ENCODE assay signal across 13 mouse cellular contexts in genomic region chr10:81623441-81623840, GRCm38 (mm10). TPM values are rescaled to one million over a fixed set of nuclear protein-coding genes. Genes with fewer than 3 reads are reported as not detected.
"Had no signal": no experiment of that assay in that cellular context is flagged by ENCODE, and none has a peak within 500 bp of the region (broad histone marks: within the 10 kb centered on the region; RNA-seq: fewer than 3 reads in every experiment).

No protein-coding gene starts in this region.

- ATAC-seq: midbrain, embryonic 15.5 days had no signal

- H3K27me3 ChIP-seq: limb, embryonic 12.5 days; lung, embryonic 15.5 days; midbrain, embryonic 15.5 days; neural tube, embryonic 12.5 days had no signal

- H3K9me3 ChIP-seq: limb, embryonic 12.5 days; lung, embryonic 15.5 days; midbrain, embryonic 15.5 days; neural tube, embryonic 12.5 days had no signal

- H3K4me3 ChIP-seq: layer of hippocampus, adult 2 months; limb, embryonic 12.5 days; lung, embryonic 15.5 days; midbrain, embryonic 15.5 days; neural tube, embryonic 12.5 days had no signal

- DNase-seq: kidney, postnatal 10 days; kidney, postnatal 4 days; lung, postnatal 36 days; retina, postnatal 1 day; right cerebral cortex, postnatal 4 days; thymus, adult 18-20 months; thymus, postnatal 14 days had no signal

- H3K4me2 ChIP-seq: limb, embryonic 12.5 days; lung, embryonic 15.5 days; midbrain, embryonic 15.5 days; neural tube, embryonic 12.5 days had no signal

- H3K9ac ChIP-seq: limb, embryonic 12.5 days; lung, embryonic 15.5 days; midbrain, embryonic 15.5 days; neural tube, embryonic 12.5 days had no signal

- H3K27ac ChIP-seq: layer of hippocampus, adult 2 months; limb, embryonic 12.5 days; lung, embryonic 15.5 days; midbrain, embryonic 15.5 days; neural tube, embryonic 12.5 days had no signal

RNA-seq across cellular contexts. Expression of gene Tle6, which starts 22.6 kb away (rescaled TPM):
- total RNA-seq: monocyte, adult 5-6 weeks had no signal
